Mouse (Mus musculus) heart, postnatal 10 days (tissue): ENCODE measurements around the gene Crb2. TPM values are rescaled to one million over a fixed set of nuclear protein-coding genes. Genes with fewer than 3 reads are reported as not detected.
A peak's percentile ranks its signal among the peaks of the same experiment; 100 is the strongest.

Experiments
- DNase-seq, 2 experiments: peaks; one replicate each; pipeline ENCODE4 v3.0.0; 2021
- intact Hi-C: fragments of 180-260 bp; cut with DNase I; formaldehyde crosslinking; loops from one replicate; pipeline ENCODE4 v1.15.1; 2025
- total RNA-seq, 2 experiments: library from RNA; stranded (reverse); gene quantifications; 2 replicates each; pipeline ENCODE4 v1.2.3; 2021

Crb2 gene
- total RNA-seq, 2 experiments from 2014 or later: 0.96 to 1.7 TPM

- peak in 1 of 2 experiments; percentile 30 for DNase-seq
- intact Hi-C loops: no loop called here
Measured at GRCm38 (mm10) chr2:37765082-37765483, 11.0 kb upstream of the Crb2 start.

- intact Hi-C loops: loop anchor here (2.0 kb wide), 1 partner anchor 17 kb away; no protein-coding TSS in a partner anchor
- no peak for DNase-seq
Measured at GRCm38 (mm10) chr2:37766027-37766761, 9.9 kb upstream of the Crb2 start.

GRCm38 (mm10) chr2:37767080-37767547 is 8.9 kb upstream of the Crb2 start:
- peak; percentile 80 to 82 for DNase-seq
- intact Hi-C loops: loop anchor here (2.0 kb wide), 1 partner anchor 18 kb away; no protein-coding TSS in a partner anchor

GRCm38 (mm10) chr2:37767739-37768138 is 8.3 kb upstream of the Crb2 start:
- no peak for DNase-seq
- intact Hi-C loops: loop anchor here (2.0 kb wide), 1 partner anchor 19 kb away; no protein-coding TSS in a partner anchor

- peak in 1 of 2 experiments; percentile 66 for DNase-seq
- intact Hi-C loops: no loop called here
Measured at GRCm38 (mm10) chr2:37768903-37769302, 7.1 kb upstream of the Crb2 start.

GRCm38 (mm10) chr2:37769793-37770192 is 6.3 kb upstream of the Crb2 start:
- no peak for DNase-seq
- intact Hi-C loops: loop anchor here (2.0 to 10.0 kb wide), 4 partner anchors 133 to 385 kb away; partner anchors contain the start of gene Gpr21

- intact Hi-C loops: loop anchor here (1.0 to 10.0 kb wide), 5 partner anchors 68 to 387 kb away; partner anchors contain the start of genes Gpr21 and Strbp
- peak; percentile 86 to 91 for DNase-seq
Measured at GRCm38 (mm10) chr2:37771618-37772285, 4.3 kb upstream of the Crb2 start.

GRCm38 (mm10) chr2:37774571-37774970 is 1.5 kb upstream of the Crb2 start:
- peak; percentile 63 to 79 for DNase-seq
- intact Hi-C loops: loop anchor here (1.0 to 10.0 kb wide), 4 partner anchors 29 to 390 kb away; partner anchors contain the start of gene Gpr21

GRCm38 (mm10) chr2:37776611-37777411 is 762 bp downstream of the Crb2 start:
- intact Hi-C loops: loop anchor here (10.0 kb wide), 1 partner anchor 392 kb away; no protein-coding TSS in a partner anchor

GRCm38 (mm10) chr2:37777958-37778720 is 2.1 kb downstream of the Crb2 start:
- intact Hi-C loops: loop anchor here (10.0 kb wide), 1 partner anchor 393 kb away; no protein-coding TSS in a partner anchor
- DNase-seq: no peak

More at GRCm38 (mm10) chr2:37776611-37777411, 762 bp downstream of the Crb2 start:
- DNase-seq: no peak

GRCm38 (mm10) chr2:37780270-37780929 is 4.4 kb downstream of the Crb2 start:
- peak; percentile 43 to 60 for DNase-seq
- intact Hi-C loops: no loop called here

- DNase-seq: no peak
- intact Hi-C loops: no loop called here
Measured at GRCm38 (mm10) chr2:37781421-37781820, 5.4 kb downstream of the Crb2 start.

GRCm38 (mm10) chr2:37782002-37782401 is 6.0 kb downstream of the Crb2 start:
- intact Hi-C loops: no loop called here

GRCm38 (mm10) chr2:37784473-37784872 is 8.4 kb downstream of the Crb2 start:
- intact Hi-C loops: no loop called here

More at GRCm38 (mm10) chr2:37782002-37782401, 6.0 kb downstream of the Crb2 start:
- no peak for DNase-seq

GRCm38 (mm10) chr2:37786461-37786860 is 10.4 kb downstream of the Crb2 start:
- intact Hi-C loops: no loop called here
- peak in 1 of 2 experiments; percentile 55 for DNase-seq

More at GRCm38 (mm10) chr2:37784473-37784872, 8.4 kb downstream of the Crb2 start:
- no peak for DNase-seq

- peak in 1 of 2 experiments; percentile 37 for DNase-seq
- intact Hi-C loops: no loop called here
Measured at GRCm38 (mm10) chr2:37788176-37788962, 12.3 kb downstream of the Crb2 start.

- intact Hi-C loops: no loop called here
- no peak for DNase-seq
Measured at GRCm38 (mm10) chr2:37789029-37789428, 13.0 kb downstream of the Crb2 start.

- DNase-seq: no peak
- intact Hi-C loops: no loop called here
Measured at GRCm38 (mm10) chr2:37789995-37790394, 13.9 kb downstream of the Crb2 start.
